Mouse (Mus musculus) G1E (cell line): Measurements from ENCODE around the gene Gdpd3.

ENCODE experiments used
- CTCF ChIP-seq: IDR thresholded peaks from 2 replicates; pipeline ENCODE4 v1.5.1; 2012; ENCODE audit warnings: low read depth, low read length, inconsistent platforms, mixed read lengths
- GATA1 ChIP-seq: IDR thresholded peaks from 2 replicates; pipeline ENCODE4 v1.6.1; 2012; ENCODE audit warnings: borderline replicate concordance, low read length, inconsistent platforms, mixed read lengths

DNA sequence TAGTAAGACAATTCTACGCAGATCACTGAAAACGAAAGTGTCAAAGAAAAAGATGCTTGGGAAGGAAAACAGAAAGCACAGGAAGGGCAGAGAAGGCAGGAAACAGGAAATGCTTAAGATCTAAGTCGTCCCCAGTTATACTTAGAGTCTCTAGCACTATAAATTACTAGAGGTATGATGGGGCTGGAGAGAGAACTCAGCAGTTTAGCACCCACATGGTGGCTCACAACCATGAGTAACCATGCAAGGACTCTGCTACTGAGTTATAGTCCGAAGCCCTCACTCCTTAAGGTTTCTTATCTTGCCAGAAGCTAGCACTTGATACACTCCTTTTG lies 28.1 kb downstream of the Gdpd3 start:
- no peak for TF ChIP-seq CTCF
- no peak for TF ChIP-seq GATA1
